Mouse (Mus musculus) adrenal gland, adult 18-20 months (tissue): ENCODE data around the gene Creb3l1. TPM values are rescaled to one million over a fixed set of nuclear protein-coding genes. Genes with fewer than 3 reads are reported as not detected.

Experiments used
- DNase-seq, 2 experiments: peaks; one replicate each; pipeline ENCODE4 v3.0.0; 2021 to 2022; ENCODE audit warnings: low spot score in 2 of 2
- long read RNA-seq, 2 experiments: library from polyadenylated mRNA; stranded (forward); transcript quantifications; one replicate each; pipeline ENCODE4 v2.0.0; 2021
- total RNA-seq, 2 experiments: library from RNA; stranded (reverse); gene quantifications; 1 replicate in 1 of 2; 2 replicates in 1 of 2; pipeline ENCODE4 v1.2.3; 2021

The Creb3l1 gene
- 10 to 100 TPM; 10.5 to 36.6 TPM for total RNA-seq
- long read RNA-seq, experiment 1, transcript Creb3l1-201 (12 exons, 2,603 nt), result major isoform, 15 of 17 reads
- long read RNA-seq, experiment 1, partial matches to known transcripts, result 2 of 17 reads
- long read RNA-seq, experiment 1, other reads (novel, unspliced or antisense), result 0 of 17 reads
- long read RNA-seq, experiment 2, result 0 reads

DNA sequence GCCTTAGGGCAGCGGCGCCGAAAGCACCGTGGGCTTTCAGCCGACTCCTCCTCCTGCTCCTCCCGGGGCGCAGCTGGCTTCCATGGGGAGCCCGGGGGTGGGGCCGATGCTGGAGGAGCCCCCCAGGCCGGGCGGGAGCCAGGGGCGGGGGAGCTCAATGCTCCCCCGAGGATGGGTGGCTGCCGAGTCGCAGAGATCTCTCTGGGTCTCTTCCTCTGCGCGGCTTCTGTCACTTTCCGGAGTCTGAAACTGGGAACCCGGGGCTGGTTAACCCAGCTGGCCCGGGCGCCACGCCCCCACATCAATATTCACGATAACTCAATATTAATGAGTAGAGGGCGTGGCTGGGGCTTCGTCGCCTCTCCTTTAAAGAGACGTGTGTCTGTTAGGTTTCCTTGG is at the start of gene Creb3l1:
Creb3l1 (minus strand) TSS at position 229 of the 399 bp plus-strand sequence.
- peak; percentile 61 to 80 for DNase-seq

DNA sequence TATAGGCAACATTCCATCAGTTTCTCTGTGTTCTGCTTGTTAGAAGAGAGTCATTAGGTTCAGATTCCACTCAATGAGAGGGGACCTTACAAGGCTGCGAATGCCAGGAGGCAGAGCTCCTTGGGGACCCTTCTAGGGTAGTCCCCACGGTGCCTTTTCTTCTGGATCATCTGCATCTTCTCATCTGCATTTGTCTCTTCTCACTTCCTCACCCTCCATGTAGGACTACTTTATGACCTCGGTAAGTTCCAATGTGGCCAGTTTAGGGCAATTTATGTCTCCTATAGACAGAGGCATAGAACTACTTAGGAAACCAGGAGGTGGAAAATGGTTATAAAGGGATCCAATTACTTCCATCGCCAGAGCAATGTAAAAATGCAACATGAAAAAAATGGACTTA is 46.8 kb upstream of the Creb3l1 start:
- no peak for DNase-seq

DNA sequence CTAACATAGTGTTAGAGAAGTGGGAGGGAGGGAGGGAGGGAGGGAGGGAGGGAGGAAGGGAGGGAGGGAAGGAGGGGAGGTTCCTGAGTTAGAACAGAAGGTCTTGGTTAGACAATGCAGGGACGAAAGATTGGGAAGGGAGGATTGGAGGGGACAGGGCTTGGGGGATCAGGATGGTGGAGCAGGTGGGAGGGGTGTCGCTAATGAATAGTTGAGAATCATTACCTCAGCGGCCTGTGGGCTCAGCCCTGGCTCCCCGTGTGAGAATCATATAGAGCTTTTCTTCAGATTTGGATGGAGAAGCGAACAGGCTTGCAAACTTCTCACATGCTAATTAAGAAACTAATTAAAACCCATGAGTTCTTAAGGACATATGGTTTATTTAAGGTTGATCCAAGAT is 45.3 kb upstream of the Creb3l1 start:
- no peak for DNase-seq

DNA sequence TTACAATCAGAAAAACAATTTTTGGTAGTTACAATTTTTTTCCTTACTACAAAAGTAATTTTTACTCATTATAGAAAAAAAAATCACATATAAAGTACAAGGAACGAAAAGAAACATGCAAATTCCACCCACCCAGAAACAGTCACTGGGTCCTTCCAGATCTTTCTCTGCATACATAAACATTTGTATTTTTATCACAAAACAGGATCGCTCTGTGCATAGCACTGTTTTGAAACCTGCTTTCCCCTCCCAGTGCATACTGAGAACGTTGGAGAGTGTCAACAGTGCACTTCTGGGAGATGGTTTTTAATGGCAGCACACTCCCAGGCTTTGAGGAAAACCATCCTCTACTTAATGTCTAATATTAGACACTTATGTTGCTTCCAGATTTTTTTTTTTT is 43.3 kb upstream of the Creb3l1 start:
- no peak for DNase-seq

DNA sequence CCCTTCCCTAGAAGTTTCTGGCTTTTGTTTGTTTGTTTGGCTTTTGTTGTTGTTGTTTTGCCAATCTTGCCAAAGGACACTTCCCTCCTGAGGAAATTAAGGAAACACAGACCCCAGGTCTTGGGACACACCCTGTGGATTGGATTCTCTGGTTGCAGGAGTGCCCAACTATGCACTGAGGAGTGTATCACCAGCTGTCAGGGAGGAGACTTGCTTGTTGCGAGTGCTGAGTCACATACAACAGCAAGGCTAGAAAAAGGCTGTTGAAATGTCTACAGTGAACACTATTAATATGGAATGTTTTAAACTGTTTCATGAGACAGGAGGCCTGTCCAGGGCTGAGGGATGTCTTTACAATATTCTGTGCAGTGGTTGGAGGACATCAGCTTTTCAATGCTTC is 42.6 kb upstream of the Creb3l1 start:
- DNase-seq, result no peak

DNA sequence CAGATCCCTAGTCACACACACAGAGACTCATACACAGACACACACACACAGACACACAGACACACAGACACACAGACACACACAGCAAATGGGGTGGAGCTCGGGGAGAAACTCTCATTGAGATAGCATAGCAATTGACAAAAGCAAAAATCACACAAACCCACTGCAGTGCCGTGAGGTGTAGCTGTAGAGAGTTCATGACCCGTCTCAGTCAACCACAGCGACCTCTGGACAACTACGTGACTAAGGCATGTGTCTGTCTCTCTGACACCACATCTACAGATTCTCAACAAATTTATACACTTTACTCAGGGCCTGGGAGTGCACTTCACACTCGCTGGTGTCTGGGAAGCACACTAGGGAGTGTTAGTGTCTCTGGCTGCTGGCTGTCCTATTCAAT is 41.6 kb upstream of the Creb3l1 start:
- no peak for DNase-seq

DNA sequence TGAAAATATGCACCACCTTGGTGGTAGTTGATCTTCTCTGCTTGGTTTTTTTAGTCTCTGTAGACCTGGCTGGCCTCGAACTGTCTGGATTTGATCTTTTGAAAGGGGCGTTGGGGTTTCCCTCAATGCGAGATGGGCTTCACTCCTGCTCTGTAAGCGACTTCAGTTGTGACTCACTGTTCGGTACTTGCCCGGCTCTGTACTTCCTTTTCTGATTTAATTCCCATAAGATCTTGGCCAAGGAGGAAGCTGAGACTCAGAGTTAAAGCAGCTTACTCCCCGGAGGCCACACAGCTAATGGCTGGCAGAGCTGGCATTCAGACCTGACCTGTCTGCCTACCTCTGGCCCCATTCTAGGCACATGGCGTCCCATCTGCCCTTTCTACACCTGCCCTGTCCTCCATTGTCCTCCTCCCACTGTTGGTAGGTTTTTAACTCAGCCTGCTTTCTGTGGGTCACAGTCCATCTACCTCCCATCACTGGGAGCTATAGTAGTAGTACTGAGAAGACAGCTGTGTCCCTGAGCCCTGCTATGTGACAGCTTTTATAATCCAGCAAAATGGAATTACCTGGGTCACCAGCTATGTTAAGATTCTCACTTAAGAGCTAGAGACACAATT is 41.1 kb upstream of the Creb3l1 start:
- DNase-seq, result no peak

DNA sequence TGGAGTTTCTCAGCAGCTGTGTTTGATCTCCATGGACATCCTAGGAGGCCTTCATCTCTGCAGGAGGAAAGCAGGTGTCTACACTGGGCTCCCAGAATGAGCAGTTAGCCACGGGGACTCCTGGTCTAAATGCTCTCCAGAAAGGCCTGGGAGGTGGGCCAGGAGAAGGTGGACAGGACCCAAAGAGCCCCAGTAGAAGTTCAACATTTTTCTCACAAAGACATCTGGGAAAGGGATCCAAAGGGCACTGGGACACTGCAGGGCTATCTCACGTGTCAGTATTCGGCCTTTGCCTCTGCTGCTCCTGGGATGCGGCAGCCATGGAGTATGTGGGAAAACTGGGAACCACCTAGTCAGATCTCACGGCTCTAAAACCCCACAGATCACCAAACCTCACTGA is 38.8 kb upstream of the Creb3l1 start:
- no peak for DNase-seq

DNA sequence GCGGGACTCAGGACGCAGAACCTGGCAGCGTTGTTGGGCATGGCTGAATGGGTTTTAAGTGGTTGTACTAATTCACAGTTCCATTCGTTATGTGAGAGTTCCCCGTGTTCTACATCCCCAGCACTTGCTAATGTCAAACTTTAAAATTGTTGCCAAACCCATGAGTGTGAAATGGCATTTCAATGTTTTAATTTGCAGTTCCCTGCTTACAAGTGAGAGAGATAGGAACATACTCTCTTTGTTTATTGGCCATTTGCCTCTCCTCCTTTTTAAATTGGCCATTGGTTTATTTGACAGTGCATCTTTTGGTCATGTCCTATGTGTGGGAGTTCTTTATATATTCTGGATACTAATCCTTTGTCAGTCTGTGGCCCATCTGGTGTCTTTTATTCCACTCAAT is 37.0 kb upstream of the Creb3l1 start:
- no peak for DNase-seq

DNA sequence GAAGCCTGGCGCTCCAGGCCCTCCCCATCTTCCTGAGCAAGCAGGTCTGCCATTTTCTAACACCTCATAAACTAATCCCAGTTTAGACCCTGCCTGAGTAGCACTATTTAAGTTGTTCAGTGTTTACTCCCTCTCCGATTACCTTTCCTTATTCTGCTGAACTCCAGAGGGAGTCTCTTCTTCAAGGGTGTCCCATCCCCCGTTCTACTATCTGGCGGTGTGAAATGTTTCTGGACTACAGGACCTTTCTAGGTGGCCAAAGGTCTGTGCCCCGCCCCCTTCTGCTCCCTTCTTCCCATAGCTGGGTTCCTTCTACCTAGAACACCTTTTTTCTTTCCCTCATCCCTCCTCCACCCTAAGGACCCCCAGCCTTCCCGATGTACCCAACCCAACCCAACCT is 36.0 kb upstream of the Creb3l1 start:
- DNase-seq, result no peak

DNA sequence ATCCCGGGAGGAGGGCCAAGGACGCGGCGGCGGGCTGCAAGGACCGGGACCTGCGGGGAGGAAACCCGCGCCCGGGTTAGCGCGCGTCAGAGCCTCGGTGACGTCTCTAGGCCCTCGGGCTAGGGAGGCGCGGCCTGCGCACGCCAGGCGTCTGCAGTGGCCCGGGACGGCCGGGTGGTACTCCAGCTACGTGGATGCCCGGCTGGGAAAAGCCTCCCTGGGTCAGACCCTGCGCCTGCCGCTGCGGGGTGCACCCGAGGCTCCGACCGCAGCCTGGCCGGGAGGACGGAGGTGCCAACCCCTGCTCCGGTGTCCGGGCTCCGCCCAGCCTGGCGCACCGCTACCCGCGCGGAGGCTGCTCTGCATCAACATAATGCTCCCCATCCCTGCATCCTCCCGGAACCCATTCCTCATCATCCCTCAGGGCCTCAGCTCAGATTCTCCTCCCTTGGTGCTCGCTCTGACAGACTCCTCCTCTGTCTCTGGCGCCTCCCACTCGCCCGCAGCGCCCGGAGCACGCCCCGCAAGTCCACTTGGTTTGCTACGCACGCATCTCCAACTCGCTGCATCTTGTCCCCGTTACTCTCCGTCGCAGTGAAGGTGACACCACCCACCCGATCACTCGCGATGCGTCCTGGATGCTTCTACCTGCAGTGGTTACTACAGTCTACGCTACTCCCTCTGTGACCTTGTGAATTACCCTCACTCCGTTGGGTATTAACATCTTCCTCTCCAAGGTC is 35.3 kb upstream of the Creb3l1 start:
- DNase-seq, result peak; percentile 53 to 63

DNA sequence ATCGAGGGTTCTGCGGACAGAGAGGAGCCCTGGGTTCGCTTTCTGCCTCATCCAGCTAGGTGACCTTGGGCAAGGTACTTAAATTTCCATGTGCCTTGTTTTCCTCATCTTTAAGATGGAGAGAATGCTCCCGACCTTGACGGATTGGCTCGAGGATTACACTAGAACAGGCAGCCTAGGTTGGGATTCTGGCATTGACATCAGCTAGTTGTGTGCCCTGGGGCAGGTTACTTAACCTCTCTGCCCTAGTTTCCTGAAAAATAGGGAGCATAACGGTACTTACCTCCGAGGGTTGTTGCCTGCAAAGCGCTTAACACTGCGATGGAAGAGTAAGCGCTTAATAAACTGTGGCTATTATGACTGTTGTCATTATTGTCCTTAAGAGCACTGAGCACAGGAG is 34.6 kb upstream of the Creb3l1 start:
- no peak for DNase-seq

DNA sequence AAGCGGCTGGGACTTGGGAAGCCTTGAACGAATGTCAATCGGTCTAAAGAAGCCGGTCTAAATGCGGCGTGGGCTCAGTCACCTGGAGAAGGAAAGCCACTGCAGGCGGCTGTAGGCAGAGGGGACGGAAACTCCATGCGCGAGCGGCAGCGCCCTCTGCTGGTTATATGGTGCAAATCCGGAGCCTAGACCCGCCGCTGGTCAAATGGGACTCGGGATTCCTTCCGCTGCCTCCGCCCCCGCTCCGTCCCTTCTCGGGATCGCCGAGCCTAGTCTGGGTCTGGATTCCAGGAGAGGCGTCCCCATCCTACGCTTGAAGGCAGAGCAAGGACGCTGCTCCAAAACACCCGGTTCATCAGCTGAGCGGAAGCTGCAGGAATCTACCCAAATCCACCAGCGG is 34.2 kb upstream of the Creb3l1 start:
- peak; percentile 94 for DNase-seq

DNA sequence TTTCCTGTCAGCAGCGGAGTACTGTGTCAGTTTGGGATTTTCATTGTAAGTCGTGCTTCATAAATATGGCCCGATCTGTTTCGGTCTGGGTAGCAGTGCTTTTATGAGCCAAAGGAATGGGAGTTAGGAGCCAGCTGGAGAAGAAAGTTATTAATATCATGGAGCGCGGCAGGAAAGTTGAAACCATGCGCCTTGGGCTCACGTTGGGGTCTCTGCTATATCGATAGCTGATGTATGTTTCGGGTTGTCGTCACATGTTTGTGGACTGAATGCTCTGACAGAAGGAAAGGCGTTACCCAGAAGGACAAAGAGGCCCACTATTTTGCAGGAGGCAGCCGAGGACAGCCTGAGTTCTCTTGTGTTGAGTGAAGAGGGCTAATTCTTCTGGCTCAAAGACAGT is 32.5 kb upstream of the Creb3l1 start:
- no peak for DNase-seq

DNA sequence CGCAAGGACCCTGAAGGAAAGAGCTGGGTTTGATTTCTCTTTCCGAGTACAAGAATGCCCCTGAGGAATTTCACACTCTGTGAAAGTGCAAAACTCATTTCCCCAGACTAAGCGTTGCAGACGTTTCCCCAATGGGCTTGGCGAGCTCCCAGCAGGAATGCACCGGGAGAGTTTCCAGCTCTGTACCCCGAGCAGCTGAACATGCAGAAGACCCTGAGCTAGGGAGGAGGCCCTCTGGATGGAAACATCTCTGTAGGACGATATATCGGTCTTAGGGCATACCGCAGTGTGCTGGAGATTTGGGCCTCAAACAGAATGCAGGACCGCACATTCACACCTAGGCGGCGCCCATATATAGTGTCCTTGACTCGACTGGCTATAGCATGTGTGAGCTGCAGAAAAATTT is 31.5 kb upstream of the Creb3l1 start:
- peak; percentile 53 to 54 for DNase-seq

DNA sequence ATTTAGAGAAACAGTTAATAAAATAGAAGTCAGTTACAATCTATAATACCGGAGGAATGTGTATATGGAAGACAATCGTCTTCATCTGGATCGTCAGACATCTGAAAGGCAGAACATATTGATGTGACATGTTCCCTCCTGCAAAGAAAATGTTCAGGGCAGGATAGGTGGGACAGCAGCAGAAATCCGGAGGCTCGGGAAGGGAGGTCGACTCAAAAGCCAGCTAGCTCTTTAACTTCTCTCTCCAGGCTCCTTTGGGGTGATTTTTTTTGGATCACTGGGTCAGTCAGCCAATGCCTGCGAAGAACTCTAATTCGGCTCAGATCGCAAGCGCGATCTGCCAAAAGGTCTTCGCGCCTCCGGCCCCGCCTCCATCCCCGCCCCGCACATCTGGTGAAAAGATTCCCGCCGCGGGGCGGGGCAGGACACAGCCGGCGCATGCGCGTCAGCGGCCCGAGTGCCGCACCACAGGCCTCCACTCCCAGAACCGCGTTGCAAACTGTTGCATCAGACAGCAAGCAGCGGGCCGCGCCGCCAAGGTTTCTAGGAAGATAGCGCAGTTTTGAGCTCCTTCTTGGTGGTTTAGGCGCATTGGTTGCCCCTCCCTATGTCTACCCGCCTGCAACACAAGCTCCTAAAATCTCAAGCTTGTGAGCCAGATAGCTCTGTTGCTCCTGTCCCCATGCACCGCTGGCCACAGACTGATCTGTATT is 31.0 kb upstream of the Creb3l1 start:
- peak; percentile 92 to 93 for DNase-seq

DNA sequence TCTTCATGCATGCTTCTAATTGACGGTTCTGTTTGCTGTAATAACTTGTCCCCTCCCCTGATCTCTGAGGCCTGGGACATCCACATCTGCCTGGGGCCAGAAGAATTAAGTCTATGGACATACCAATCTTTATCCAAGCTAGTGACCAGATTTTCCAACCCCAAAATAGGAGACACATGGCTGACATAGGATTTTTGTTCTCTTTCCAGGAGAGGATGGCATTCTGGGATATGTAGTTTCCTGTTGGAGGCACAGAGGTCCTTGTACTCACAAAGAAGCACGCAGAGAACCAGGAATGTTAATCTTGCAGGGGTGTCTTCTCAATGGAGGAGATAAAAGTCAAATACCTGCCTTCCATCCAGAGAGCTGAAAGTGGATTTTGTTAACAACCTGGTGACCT is 28.5 kb upstream of the Creb3l1 start:
- no peak for DNase-seq

DNA sequence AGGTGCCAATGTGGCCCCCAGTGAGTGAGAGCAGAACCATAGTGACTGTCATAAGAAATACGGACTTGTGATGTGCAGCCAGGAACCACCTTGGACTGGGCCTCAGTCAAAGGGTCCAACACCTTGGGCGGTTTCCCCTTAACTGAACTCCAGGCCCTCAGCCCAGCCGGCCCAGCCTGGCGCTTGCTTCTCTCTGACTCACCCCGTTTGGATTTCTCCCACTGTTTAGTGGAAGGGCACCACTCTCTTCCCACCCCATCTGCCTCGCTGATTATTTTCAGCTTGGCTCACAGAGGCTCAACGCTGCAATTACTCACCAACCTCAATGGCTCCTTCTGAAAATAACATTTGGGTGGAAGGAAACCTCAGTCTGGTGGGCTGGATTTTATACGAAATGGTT is 27.9 kb upstream of the Creb3l1 start:
- DNase-seq, result no peak

DNA sequence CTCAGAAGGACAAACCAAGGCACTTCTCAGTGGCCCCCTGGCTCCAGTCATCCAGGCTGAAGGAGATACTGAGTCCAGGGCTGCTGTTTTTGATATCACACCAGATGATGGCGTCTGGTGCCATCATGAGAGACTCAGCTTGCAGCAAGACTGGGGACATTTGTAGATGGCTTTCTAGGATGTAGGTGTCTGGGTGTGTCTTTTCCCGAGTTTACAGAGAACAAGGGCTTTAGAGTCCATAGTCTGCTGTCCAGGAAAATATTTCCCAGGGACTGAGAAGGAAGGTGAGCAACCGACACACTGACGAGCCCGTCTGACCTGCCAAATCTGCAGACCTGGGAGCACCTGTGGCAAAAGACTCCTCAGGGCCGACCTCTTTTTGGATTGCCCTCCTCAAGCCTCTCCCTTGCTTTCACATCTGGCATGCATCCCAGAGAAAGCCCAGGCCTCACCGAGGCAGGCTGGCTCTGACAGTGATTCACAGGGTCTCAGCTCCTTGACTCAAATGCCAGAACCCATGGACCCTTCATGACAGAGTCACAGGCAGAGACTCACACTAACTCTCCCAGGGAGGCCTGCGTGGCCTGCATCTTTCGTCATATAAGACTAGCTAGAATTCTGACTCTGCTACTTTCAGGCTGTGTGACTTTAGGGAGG is 23.9 kb upstream of the Creb3l1 start:
- no peak for DNase-seq

DNA sequence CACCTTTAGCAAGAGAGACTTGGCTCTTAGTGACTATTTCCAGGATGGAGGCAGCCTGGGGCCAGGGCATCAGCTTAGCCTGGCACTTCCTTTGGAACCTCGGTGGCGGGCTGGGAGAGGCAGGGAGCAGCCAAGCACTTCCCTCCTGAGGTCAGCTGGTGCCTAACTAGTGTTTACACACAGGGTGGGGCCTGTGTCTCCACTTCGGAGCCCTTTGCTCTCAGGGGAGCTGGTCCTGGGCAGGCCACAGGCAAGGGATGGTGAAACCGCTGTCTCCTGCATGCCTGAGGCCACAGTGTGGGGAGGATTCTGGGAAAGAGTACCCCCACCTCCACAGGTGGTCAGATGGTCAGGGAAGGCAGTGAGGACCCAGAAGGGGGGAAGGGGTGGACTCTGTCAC is 23.3 kb upstream of the Creb3l1 start:
- no peak for DNase-seq

DNA sequence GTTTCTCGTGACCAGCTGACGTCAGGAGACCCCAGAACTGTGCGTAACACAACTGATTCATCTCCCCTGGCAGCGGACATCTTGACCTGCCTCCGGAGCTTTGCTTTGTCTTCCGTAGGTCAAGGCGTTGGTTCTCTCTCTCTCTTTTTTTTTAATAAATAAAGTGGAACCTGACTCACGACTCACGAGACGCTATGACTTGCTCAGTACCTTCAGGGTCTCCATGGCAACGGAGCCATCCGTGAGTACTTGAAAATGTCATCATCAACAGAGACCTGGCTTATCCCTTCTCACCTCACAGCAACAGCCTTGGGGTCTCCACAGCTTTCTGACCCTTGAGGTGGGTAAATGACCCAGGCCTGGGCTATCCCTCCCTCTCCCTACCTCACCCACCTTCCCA is 19.0 kb upstream of the Creb3l1 start:
- DNase-seq, result no peak

DNA sequence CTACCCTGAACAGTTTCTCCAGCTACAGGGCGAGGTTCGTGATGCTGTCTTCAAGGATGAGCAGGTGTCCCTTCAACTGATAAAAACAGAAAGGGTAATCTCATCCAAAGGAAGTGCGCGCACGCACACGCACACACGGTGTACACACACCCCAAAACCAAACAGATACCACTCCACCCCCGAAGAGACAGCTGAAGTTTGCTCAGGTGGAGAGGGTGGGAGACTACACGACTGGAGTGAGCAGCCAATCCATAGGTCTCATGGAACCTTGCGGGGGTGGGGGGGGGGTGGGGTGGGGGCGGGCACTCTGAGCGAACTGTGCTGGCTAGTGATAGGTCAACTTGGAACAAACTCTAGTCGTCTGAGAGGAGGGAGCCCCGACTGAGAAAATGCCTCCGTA is 17.2 kb upstream of the Creb3l1 start:
- DNase-seq, result no peak
